Mouse (Mus musculus) limb, embryonic 11.5 days (tissue): ENCODE measurements at regions not wholly inside any gene's neighbourhood (a gene's known extent, or its start where the extent isn't known, plus 50 kb on each side); places are given as distances from the start of the nearest gene placed in this dataset.

Source experiments
- ATAC-seq: fragments of 200-750 bp; cut with Nextera tagmentation; 2 replicates; pipeline ENCODE4 v1.8.0; 2017; ENCODE audit warnings: low read depth; ENCODE audit not compliant: insufficient number of reproducible peaks, low FRiP score, low TSS enrichment
- DNase-seq: peaks from one replicate; pipeline ENCODE4 v3.0.0-alpha.2; 2015; ENCODE audit warnings: low spot score
- H3K27ac ChIP-seq: fragments of 300-500 bp; sonication (generic); replicated peaks from 2 replicates; pipeline ENCODE4 v1.5.1; 2014; ENCODE audit warnings: low read depth, mild to moderate bottlenecking, low read length
- H3K27me3 ChIP-seq: fragments of 300-500 bp; sonication (generic); 2 replicates; pipeline ENCODE4 v1.6.1; 2014; ENCODE audit warnings: mild to moderate bottlenecking, low read length, mixed read lengths; ENCODE audit not compliant: control insufficient read depth, insufficient read depth
- H3K36me3 ChIP-seq: fragments of 300-500 bp; sonication (generic); 2 replicates; pipeline ENCODE4 v1.6.1; 2014; ENCODE audit warnings: mild to moderate bottlenecking, low read length, moderate library complexity, mixed read lengths; ENCODE audit not compliant: control insufficient read depth, insufficient read depth
- H3K4me1 ChIP-seq: fragments of 300-500 bp; sonication (generic); 2 replicates; pipeline ENCODE4 v1.6.1; 2014; ENCODE audit warnings: low read length, mixed read lengths; ENCODE audit not compliant: control insufficient read depth, insufficient read depth
- H3K4me2 ChIP-seq: fragments of 300-500 bp; sonication (generic); 2 replicates; pipeline ENCODE4 v1.6.1; 2014; ENCODE audit warnings: low read depth, mild to moderate bottlenecking, moderate library complexity; ENCODE audit not compliant: severe bottlenecking
- H3K4me3 ChIP-seq: fragments of 300-500 bp; sonication (generic); 2 replicates; pipeline ENCODE4 v1.5.1; 2014; ENCODE audit warnings: low read depth, low read length
- H3K9ac ChIP-seq: fragments of 300-500 bp; sonication (generic); 2 replicates; pipeline ENCODE4 v1.6.1; 2014; ENCODE audit warnings: mild to moderate bottlenecking, low read length
- H3K9me3 ChIP-seq: fragments of 300-500 bp; sonication (generic); 2 replicates; pipeline ENCODE4 v1.6.1; 2016; ENCODE audit warnings: low read length; ENCODE audit not compliant: control insufficient read depth
- WGBS: fragments of 180-500 bp; shearing (Covaris S2); extraction: QIAGEN DNeasy Blood & Tissue Kit; methylation state at CpG from one replicate; pipeline ENCODE4 v1.1.7; 2014; 5-methylcytosine and 5-hydroxymethylcytosine counted together

- H3K27ac ChIP-seq = no peak overlapping the region
- DNase-seq (no peak), ATAC-seq (no peak)
- no peak overlapping the region for H3K9ac ChIP-seq
- no peak overlapping the region for H3K4me2 ChIP-seq
- H3K27me3 ChIP-seq = no peaks in the 10 kb centered on the region
- no peaks in the 10 kb centered on the region for H3K9me3 ChIP-seq
- H3K4me3 ChIP-seq = no peak overlapping the region
- 63% methylated on average over 10 of the region's 10 CpGs for WGBS
- H3K4me1 ChIP-seq = no peaks in the 10 kb centered on the region
- H3K36me3 ChIP-seq = no peaks in the 10 kb centered on the region
Observed at GRCm38 (mm10) chr2:50687672-50688151, 391.1 kb upstream of the Mmadhc start.

GRCm38 (mm10) chr2:50687222-50687621 lies 390.6 kb upstream of the Mmadhc start:
- DNase-seq = peak; percentile 38
- ATAC-seq = no peak
- Histone ChIP-seq H3K27me3 (no peaks in the 10 kb centered on the region), H3K4me1 (no peaks in the 10 kb centered on the region), H3K9me3 (no peaks in the 10 kb centered on the region), H3K27ac (no peak overlapping the region), H3K4me3 (no peak overlapping the region), H3K9ac (no peak overlapping the region), H3K4me2 (no peak overlapping the region), H3K36me3 (no peaks in the 10 kb centered on the region)
- 18% methylated on average over 5 of the region's 5 CpGs for WGBS

- H3K27me3 ChIP-seq = no peaks in the 10 kb centered on the region
- H3K4me3 ChIP-seq = no peak overlapping the region
- DNase-seq = no peak
- 89% methylated on average over 1 of the region's 1 CpGs for WGBS
- H3K27ac ChIP-seq = no peak overlapping the region
- no peaks in the 10 kb centered on the region for H3K36me3 ChIP-seq
- no peaks in the 10 kb centered on the region for H3K4me1 ChIP-seq
- H3K4me2 ChIP-seq = no peak overlapping the region
- H3K9me3 ChIP-seq = no peaks in the 10 kb centered on the region
- ATAC-seq = no peak
- H3K9ac ChIP-seq = no peak overlapping the region
Observed at GRCm38 (mm10) chr2:50677456-50677855, 380.9 kb upstream of the Mmadhc start.

GRCm38 (mm10) chr2:50675736-50676550 lies 379.3 kb upstream of the Mmadhc start:
- ATAC-seq = no peak
- whole genome bisulfite sequencing = 84% methylated on average over 7 of the region's 7 CpGs
- Histone ChIP-seq H3K4me3 (no peak overlapping the region), H3K27me3 (no peaks in the 10 kb centered on the region), H3K36me3 (no peaks in the 10 kb centered on the region), H3K27ac (no peak overlapping the region), H3K9me3 (no peaks in the 10 kb centered on the region), H3K4me2 (no peak overlapping the region), H3K4me1 (no peaks in the 10 kb centered on the region), H3K9ac (no peak overlapping the region)
- no peak for DNase-seq

- H3K36me3 ChIP-seq = no peaks in the 10 kb centered on the region
- 91% methylated on average over 3 of the region's 3 CpGs for WGBS
- no peaks in the 10 kb centered on the region for H3K9me3 ChIP-seq
- no peak overlapping the region for H3K4me2 ChIP-seq
- no peaks in the 10 kb centered on the region for H3K27me3 ChIP-seq
- H3K4me1 ChIP-seq = no peaks in the 10 kb centered on the region
- no peak overlapping the region for H3K9ac ChIP-seq
- no peak for ATAC-seq
- DNase-seq = no peak
- no peak overlapping the region for H3K27ac ChIP-seq
- H3K4me3 ChIP-seq = no peak overlapping the region
Observed at GRCm38 (mm10) chr2:50674856-50675175, 378.2 kb upstream of the Mmadhc start.

- H3K9ac ChIP-seq = no peak overlapping the region
- H3K27ac ChIP-seq = no peak overlapping the region
- WGBS = 87% methylated on average over 7 of the region's 7 CpGs
- H3K36me3 ChIP-seq = no peaks in the 10 kb centered on the region
- H3K4me1 ChIP-seq = no peaks in the 10 kb centered on the region
- DNase-seq (no peak), ATAC-seq (no peak)
- no peak overlapping the region for H3K4me3 ChIP-seq
- H3K4me2 ChIP-seq = no peak overlapping the region
- no peaks in the 10 kb centered on the region for H3K9me3 ChIP-seq
- no peaks in the 10 kb centered on the region for H3K27me3 ChIP-seq
Observed at GRCm38 (mm10) chr2:50674151-50674855, 377.7 kb upstream of the Mmadhc start.

- H3K4me1 ChIP-seq = no peaks in the 10 kb centered on the region
- no peak overlapping the region for H3K27ac ChIP-seq
- H3K4me2 ChIP-seq = no peak overlapping the region
- no peaks in the 10 kb centered on the region for H3K27me3 ChIP-seq
- H3K36me3 ChIP-seq = no peaks in the 10 kb centered on the region
- ATAC-seq (no peak), DNase-seq (no peak)
- H3K9me3 ChIP-seq = no peaks in the 10 kb centered on the region
- no peak overlapping the region for H3K4me3 ChIP-seq
- no peak overlapping the region for H3K9ac ChIP-seq
Observed at GRCm38 (mm10) chr2:50669297-50669696, 372.7 kb upstream of the Mmadhc start.

- DNase-seq (no peak), ATAC-seq (no peak)
- Histone ChIP-seq H3K4me3 (no peak overlapping the region), H3K4me2 (no peak overlapping the region), H3K9ac (no peak overlapping the region), H3K36me3 (no peaks in the 10 kb centered on the region), H3K9me3 (no peaks in the 10 kb centered on the region), H3K4me1 (no peaks in the 10 kb centered on the region), H3K27me3 (no peaks in the 10 kb centered on the region), H3K27ac (no peak overlapping the region)
- 84% methylated on average over 1 of the region's 1 CpGs for WGBS
Observed at GRCm38 (mm10) chr2:50668789-50669188, 372.2 kb upstream of the Mmadhc start.
